Mouse (Mus musculus) adrenal gland, postnatal 4 days (tissue): Measurements from ENCODE around the gene H1foo. TPM values are rescaled to one million over a fixed set of nuclear protein-coding genes. Genes with fewer than 3 reads are reported as not detected.

Source experiments
- DNase-seq, 2 experiments: peaks; one replicate each; pipeline ENCODE4 v3.0.0; 2021 to 2022; ENCODE audit warnings: low spot score in 2 of 2, mixed read lengths in 2 of 2
- total RNA-seq, 2 experiments: library from RNA; stranded (reverse); gene quantifications; 2 replicates each; pipeline ENCODE4 v1.2.3; 2021

H1foo gene
- total RNA-seq, 2 experiments from 2014 or later: not detected

GRCm38 (mm10) chr6:115960322-115960721, 15.6 kb downstream of the H1foo start:
- DNase-seq: no peak

DNA sequence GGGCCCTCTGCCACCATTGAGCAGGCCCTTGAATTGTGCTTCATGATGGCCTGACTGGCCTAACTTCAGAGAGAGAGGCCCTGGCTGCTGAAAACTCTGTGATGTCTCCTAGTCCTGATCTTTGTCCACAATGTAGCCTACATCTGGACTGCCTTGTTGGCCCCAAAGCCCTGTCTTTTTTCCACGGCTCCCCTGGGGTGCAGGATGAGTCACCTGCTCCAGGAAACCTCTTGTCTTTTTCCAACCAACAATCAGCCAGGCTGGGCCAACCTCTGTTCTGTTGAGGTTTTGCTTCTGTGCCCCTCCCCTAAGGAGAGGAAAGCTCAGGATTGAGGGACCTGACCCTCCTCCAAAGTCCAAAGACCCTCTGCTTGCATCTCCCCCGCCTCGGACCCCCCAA, 17.0 kb downstream of the H1foo start:
- no peak for DNase-seq

- no peak for DNase-seq
Measured at GRCm38 (mm10) chr6:115962439-115963085, 17.8 kb downstream of the H1foo start.

DNA sequence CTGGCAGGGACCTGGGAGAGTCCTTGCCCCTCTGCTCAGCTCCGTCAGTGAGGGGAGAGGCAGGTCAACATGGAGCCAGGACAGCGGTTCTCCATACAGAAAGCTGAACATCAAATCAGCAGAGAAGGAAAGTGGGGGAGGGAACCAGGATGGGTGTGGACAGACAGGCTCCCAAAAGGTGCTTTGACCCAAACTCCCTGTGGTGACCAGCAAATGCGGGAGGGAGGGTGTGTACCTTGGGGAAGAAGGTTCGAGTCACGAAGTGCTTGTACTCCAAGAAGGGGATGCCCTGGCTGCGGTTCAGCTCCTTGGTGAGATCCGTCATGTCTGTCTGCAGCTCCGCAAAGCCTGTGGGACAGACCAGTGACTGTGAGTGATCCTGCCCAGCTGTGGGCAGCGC, 18.9 kb downstream of the H1foo start:
- DNase-seq: no peak

- no peak for DNase-seq
Measured at GRCm38 (mm10) chr6:115966227-115966966, 21.7 kb downstream of the H1foo start.

DNA sequence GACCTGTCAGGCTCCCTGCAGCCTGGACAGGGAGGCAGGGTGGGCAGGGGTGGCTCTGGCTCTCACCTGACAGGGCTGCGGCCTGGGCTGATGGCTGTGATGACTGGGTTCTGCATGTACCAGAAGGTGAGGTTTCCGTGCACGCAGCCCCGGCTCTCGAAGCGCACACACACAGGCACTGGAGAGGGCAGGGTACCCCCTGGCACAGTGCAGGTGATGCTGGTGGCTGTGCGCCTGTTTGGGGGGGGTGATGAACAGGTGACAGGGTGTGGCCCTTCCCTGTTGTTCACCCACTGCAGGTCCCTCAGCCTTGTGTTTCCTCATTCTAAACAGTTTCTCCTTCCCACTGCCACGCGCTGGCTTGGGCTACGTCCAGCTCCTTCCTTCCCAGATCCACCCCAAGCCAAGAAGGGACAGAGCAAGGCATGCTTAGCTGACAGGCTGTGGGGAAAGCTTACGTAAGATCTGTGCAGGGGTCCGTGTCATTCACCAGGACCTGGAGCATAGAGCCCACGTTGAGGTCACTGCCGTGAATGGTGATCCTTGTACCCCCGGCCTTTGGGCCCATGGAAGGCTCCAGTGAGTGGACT, 22.6 kb downstream of the H1foo start:
- DNase-seq: no peak

GRCm38 (mm10) chr6:115968086-115968485, 23.3 kb downstream of the H1foo start:
- no peak for DNase-seq

- no peak for DNase-seq
Measured at GRCm38 (mm10) chr6:115968700-115969099, 24.0 kb downstream of the H1foo start.

- no peak for DNase-seq
Measured at GRCm38 (mm10) chr6:115969103-115969502, 24.4 kb downstream of the H1foo start.

- no peak for DNase-seq
Measured at GRCm38 (mm10) chr6:115969952-115970351, 25.2 kb downstream of the H1foo start.

DNA sequence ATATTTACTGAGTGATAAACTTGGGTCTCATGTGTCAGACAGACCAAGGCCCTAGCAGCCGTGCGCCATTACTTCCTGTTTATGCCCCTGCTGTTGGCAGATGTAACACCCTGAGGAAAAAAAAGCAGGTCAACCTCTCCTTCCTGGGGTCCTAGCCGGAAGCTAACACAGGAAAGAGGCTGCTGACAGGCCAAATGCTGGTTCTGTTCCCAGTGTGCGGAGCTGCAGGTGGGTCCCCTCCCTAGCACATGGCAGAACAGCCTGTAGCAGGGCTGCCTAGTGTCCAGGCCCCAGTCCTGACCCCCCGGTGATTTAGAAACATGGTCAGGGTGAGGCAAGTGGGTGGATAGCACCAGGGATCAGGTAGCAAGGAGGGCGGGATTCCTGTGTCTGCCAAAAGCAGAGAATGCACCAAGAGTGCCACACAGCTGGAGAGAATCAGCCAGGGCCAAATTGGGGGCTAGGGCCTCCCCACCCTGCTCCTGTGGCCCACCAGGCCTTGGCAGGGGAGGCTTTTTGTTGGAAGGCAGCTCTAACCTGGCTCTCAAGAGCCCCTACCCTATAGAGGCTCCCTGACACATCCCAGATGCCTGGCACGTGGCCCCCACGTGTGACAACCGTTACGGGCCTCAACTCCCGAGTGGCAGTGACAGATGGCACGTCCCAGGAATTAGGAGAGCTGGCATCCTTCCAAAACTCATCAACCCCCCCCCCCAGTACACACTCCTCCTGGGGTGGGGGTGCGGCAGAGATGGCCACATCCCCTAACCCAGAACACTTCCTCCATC, 26.7 kb downstream of the H1foo start:
- no peak for DNase-seq

GRCm38 (mm10) chr6:115972083-115972764, 27.5 kb downstream of the H1foo start:
- DNase-seq: no peak

GRCm38 (mm10) chr6:115973139-115973875, 28.6 kb downstream of the H1foo start:
- DNase-seq: no peak

DNA sequence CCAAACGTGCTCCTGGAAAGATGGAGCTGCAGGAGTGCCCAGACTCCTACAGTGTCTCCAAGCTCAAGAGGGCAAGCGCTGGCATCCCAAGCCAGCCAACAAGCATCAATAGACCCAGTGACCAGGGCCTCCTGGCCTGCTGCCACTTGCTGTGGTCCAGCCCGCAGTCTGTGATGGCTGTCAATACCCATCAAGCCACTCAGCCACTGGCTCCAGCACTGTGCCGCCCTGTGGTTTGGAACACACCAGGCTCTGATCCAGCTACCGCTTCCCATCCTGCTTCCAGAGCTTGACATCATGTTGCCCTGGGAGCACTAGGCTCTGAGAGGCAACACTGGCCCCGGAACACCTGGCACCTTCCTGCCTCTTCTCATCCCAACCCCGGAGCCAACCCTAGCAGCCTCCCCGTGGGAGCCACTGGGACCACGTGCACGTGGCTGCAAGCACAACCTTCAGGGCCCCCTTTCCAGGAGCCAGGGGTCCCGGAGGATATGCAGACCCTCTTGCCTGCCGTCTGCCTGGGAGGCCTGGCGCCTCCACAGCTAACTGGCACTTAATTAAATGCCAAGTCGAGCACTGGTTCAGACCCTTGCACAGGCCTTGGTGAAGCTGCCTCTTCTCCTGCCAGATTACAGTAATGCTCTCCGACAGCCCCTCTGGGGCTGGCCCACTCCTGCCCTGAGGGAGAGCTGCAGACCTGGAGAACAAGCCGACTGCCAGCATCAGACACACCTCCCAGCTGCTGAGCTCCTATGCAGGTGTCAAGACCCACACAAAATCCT, 29.3 kb downstream of the H1foo start:
- DNase-seq: no peak

DNA sequence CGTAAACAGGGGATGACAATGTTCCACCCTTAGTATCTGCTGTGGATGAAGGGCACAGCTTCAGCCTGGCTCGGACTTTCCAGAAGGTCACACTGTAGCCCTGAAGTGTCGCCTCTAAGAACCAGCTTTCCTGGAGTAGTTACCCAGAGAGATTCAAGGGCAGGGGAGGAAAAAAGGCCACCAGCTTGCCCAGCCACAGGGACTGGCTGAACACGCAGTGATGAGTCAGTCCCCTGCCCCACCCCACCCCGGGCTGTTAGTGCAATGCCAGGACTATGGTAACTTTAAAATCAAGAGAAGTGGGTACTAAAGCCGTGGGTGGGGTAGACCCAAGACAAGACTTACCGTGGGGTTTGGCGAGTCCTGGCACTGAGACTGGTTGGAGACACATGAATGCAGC, 30.9 kb downstream of the H1foo start:
- DNase-seq: no peak

- no peak for DNase-seq
Measured at GRCm38 (mm10) chr6:115977810-115978209, 33.1 kb downstream of the H1foo start.

DNA sequence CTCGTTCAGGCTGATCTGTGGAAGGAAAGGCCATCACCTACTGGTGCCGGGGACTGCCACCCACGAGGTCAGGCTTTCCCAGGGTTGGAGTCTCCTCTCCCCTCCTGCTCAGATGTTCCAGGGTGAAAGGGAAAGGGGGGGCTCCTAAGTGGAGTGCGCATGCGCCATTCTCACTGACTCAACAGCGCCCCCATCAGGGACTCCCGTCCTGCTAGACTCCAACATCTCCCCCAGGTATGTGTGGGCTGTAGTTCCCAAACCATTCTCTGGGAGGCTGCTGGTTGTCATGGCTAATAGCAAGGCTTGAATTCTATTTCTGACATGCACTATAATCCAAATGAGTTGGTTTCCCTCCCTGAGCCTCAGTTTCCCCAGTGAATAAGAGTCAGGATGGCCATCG, 33.9 kb downstream of the H1foo start:
- DNase-seq: no peak

- no peak for DNase-seq
Measured at GRCm38 (mm10) chr6:115982889-115983288, 38.2 kb downstream of the H1foo start.

DNA sequence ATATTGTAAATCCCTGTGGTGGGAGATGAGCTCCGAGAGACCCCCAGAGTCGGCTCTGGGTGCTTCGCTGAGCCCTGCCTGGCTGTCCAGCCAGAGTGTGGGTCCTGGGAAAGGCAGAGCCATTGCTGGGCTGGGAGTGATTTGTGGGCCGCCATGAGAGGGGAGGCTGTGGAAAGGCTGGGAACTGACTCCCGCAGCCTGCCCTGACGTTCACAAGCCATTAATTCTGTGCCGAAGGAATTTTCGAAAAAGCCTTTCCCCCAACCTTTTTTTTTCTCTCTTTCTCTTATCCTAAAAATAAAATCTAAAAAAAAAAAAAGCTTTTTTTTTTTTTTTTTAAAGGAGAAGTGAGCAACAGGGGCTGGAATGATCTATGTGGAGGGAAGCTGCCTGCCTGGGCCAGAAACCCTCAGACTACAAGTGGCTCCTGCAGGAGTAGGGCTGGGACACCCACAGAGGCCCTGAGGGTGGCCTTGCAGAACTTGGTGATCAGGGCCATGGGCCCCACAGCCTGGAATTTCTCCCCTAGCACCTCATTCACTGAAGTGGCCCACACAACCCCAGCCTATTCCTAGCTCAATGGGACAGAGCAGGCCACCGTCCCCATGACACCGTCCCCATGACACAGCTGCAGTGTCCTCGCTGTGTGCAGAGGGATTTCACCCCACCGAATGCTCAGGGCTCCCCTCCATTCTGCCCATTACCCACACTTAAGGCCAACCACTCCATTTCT, 38.7 kb downstream of the H1foo start:
- DNase-seq: no peak
